1 mouse cellular context compared by ENCODE assay signal in genomic region chr10:79979401-79980155, GRCm38 (mm10).
TF ChIP-seq lines count a peak whose summit lies in the region.

No protein-coding gene starts in this region.

TF ChIP-seq in myocyte, 11 proteins besides CTCF, POLR2A, EP300 and RAD21 (continued from another document):
- no peak for TF ChIP-seq CEBPB (IDR thresholded peaks at IDR 0.05; ENCODE audit: insufficient read depth, poor library complexity, severe bottlenecking)
- TF ChIP-seq E2F4 (IDR thresholded peaks at IDR 0.05; ENCODE audit: insufficient read depth) = no peak
TF ChIP-seq in myocyte: peak in this region for 4.
